Mouse (Mus musculus): ENCODE measurements around the gene Ncaph2.

Gene Ncaph2

GRCm38 (mm10) chr15:89372068-89372467 is 16.5 kb downstream of the Ncaph2 start:
- TF ChIP-seq GATA4 (IDR thresholded peaks at IDR 0.05; ENCODE audit: insufficient replicate concordance, low read length): no peak

DNA sequence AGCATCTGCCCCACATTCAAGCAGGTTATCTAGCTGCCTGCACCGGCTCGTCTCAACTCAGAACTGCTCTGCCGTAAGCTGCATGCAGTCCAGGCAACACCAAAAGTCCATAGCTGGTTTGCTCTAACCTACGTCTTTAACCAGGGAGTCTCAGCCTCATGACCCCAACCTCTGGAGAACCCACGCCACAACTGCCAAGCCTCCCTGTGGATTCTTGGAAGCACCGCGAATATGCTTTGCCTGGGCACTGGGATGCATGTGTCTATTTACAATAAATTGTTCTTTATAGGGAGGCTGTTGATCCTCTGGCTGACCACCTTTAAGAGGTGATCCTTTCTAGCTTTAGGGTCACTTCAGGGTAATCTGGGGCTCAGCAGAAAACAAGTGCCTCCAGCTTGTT is 17.0 kb downstream of the Ncaph2 start:
- TF ChIP-seq GATA4 (IDR thresholded peaks at IDR 0.05; ENCODE audit: insufficient replicate concordance, low read length): no peak

DNA sequence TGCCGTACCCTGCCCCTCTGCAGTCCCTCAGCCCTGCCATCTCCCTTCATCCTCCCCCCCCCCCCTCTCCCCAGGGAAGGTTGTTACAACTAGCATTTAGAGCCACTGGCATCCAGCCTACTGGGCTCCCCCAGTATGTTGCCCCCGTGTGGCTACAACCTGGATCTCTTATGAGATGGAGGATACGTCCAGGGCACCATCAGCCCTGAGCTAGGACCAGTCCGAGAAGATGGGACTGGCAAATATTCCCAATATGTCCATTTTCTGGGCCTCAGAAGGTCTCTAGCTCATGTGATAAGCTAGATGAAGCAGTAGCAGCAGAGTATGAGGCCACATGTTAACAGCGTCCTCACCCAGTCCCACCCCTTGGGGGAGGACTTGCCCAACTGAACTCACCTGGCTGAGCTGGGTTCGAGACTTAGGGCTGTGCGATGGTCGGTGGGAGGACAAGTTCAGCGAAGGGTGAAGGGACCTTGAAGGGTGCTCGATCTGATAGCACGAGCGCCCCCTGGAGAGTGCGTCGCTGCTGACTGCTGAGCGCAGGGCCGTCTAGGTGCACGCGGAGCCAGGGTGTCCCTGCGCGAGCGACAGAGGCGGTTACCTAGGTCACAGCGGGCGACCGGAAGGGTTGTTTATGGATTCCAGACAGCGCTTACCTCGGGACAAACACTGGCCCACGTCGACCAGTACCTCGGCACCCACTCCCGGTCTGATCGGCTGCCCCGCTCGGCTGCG is 17.7 kb downstream of the Ncaph2 start:
- no peak for TF ChIP-seq GATA4 (IDR thresholded peaks at IDR 0.05; ENCODE audit: insufficient replicate concordance, low read length)

DNA sequence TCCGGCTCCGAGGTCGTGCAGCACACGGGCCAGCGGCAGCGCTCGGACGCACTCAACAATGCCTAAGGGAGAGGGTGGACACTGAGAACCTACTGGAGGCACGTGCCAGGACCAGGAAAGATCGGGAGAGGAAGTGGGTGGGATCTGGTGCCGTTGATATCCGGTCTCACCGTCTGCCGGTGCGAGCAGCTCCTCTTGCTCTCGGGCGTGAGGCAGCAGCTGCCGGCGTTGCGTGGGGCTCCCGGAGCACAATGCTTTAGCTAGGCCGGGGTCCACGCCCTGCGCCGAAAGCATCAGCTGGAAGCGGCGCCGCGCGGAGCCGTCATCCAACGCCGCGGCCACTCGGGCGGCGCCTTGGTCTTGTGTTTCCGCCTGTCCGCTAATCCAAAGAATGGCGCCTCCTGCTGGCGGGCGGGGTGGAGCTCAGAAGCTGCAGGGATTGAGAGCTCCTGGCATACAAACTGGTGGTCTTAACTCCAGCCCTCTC is 18.3 kb downstream of the Ncaph2 start, which contains the start of gene Sco2:
Sco2 (minus strand) TSS at position 85 of the 487 bp plus-strand sequence.
- TF ChIP-seq GATA4 (IDR thresholded peaks at IDR 0.05; ENCODE audit: insufficient replicate concordance, low read length): peak; percentile 64; the same call in 1 of the 2 replicates

GRCm38 (mm10) chr15:89374340-89374739 is 18.8 kb downstream of the Ncaph2 start:
- TF ChIP-seq GATA4 (IDR thresholded peaks at IDR 0.05; ENCODE audit: insufficient replicate concordance, low read length): no peak

GRCm38 (mm10) chr15:89374801-89375534 is 19.4 kb downstream of the Ncaph2 start:
- TF ChIP-seq GATA4 (IDR thresholded peaks at IDR 0.05; ENCODE audit: insufficient replicate concordance, low read length): peak; percentile 62; the same call in 1 of the 2 replicates

DNA sequence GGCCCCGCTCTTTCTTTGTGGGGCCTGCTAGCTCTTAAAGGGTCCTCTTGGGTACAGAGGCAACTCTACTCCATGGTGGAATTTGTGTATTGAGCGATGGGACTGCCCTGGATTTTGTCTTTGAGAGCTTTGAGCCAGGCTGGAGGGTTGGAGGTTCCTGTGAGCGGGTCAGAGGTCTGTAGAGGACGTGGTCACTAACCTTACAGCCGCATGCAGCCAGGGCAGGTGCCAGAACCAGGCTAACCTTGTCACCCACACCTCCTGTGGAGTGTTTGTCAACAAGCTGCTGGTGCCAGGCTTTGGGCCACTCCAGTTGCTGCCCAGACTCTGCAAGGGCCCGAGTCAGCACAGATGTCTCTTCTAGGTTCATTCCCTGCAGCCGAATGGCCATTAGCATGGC is 20.5 kb downstream of the Ncaph2 start:
- no peak for TF ChIP-seq GATA4 (IDR thresholded peaks at IDR 0.05; ENCODE audit: insufficient replicate concordance, low read length)

GRCm38 (mm10) chr15:89376957-89377356 is 21.4 kb downstream of the Ncaph2 start, which contains the start of gene Tymp:
Gene Tymp (minus strand): TSS chr15:89377039.
- no peak for TF ChIP-seq GATA4 (IDR thresholded peaks at IDR 0.05; ENCODE audit: insufficient replicate concordance, low read length)

DNA sequence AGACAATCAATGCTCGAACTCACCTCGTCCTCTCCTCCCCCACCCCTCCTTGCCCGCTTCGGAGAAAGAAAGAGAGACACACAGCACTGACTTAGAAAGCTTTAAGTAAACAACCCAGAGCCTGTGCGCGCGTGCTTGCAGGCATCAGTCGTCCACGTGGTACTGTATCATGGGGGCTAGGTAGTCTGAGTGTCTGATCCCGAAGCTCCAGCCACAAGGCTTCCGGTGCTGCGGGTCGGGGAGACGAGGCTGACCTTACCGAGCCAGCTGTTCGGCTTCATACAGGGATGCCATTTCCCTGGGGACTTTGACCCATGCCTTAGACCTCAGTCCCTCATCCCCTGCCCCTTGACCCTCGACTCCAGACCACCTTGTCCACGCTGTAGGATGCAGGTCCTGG is 21.8 kb downstream of the Ncaph2 start:
- TF ChIP-seq GATA4 (IDR thresholded peaks at IDR 0.05; ENCODE audit: insufficient replicate concordance, low read length): no peak

- TF ChIP-seq GATA4 (IDR thresholded peaks at IDR 0.05; ENCODE audit: insufficient replicate concordance, low read length): no peak
These were observed 22.7 kb downstream of the Ncaph2 start for GRCm38 (mm10) chr15:89377938-89378828.

GRCm38 (mm10) chr15:89378831-89379401 is 23.4 kb downstream of the Ncaph2 start, which contains the start of gene Odf3b:
Gene Odf3b (minus strand): TSS chr15:89379282.
- no peak for TF ChIP-seq GATA4 (IDR thresholded peaks at IDR 0.05; ENCODE audit: insufficient replicate concordance, low read length)

DNA sequence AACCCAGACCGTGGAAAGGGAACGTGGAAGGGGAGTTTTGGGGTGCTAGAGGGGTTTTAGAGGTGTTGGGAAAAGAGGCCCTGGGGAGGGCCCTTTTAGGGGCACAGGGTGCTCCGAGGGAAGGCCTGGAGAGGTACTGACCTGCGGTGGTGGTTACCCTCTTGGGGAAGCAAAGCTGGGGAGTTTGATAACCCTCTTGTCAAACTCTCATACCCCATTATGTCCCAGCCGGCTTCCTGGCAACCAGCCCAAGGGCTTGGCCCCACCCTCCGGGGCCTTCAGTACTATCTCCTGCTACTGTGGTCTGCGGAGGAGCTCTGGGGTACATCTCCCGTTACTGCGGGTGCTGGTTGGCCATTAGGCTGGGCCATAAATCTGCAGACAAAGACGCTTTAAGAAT is 23.9 kb downstream of the Ncaph2 start:
- TF ChIP-seq GATA4 (IDR thresholded peaks at IDR 0.05; ENCODE audit: insufficient replicate concordance, low read length): no peak

GRCm38 (mm10) chr15:89384617-89385016 is 29.1 kb downstream of the Ncaph2 start, which contains the start of gene Klhdc7b:
Gene Klhdc7b (plus strand): TSS chr15:89384917.
- no peak for TF ChIP-seq GATA4 (IDR thresholded peaks at IDR 0.05; ENCODE audit: insufficient replicate concordance, low read length)

DNA sequence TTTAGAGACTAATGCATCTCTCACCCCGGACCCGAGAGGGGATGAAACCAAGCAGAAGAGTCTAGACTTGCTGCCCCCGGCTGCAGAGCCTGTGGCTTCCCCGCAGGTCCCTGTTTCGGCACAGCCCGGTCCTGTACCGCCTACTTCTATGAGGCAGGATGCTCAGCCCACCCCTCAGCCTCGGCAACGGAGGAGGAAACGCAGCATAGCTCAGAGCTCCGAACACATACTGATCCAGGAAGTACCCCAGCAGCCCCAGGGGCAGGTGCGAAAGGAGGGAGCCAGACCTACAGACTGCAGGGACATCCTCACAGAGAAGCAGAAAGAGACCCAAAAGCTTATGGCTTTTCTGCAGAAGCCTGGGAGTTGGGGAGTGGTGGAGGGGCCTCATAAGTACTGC is 31.6 kb downstream of the Ncaph2 start:
- no peak for TF ChIP-seq GATA4 (IDR thresholded peaks at IDR 0.05; ENCODE audit: insufficient replicate concordance, low read length)

DNA sequence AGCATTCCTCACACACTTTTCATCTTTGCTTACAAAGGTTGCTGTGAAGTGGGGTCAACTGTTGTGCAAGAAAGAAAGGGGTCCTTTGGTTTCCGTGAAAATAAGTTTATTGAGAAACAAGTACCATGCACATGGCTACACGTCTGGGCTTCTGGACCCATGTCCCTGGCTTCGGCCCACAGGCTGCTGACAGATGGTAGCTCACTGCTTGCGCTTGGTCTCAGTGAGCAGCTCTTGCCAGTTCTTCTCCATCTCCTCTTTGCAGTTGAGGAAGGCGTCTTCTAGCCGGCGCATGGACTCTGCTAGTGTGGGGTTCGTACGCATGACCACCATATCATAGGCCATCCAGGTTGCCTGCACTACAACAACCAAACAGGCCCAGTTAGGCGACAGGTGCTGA is 34.6 kb downstream of the Ncaph2 start:
- no peak for TF ChIP-seq GATA4 (IDR thresholded peaks at IDR 0.05; ENCODE audit: insufficient replicate concordance, low read length)

All from liver, adult (tissue).